Mouse (Mus musculus) hindbrain, embryonic 11.5 days (tissue): ENCODE measurements around the gene Prmt7. TPM values are rescaled to one million over a fixed set of nuclear protein-coding genes. Genes with fewer than 3 reads are reported as not detected.

ENCODE experiments used
- ATAC-seq: fragments of 200-750 bp; cut with Nextera tagmentation; 2 replicates; pipeline ENCODE4 v1.8.0; 2017; ENCODE audit warnings: mild to moderate bottlenecking, moderate TSS enrichment, moderate library complexity; ENCODE audit not compliant: low FRiP score
- DNase-seq: peaks from one replicate; pipeline ENCODE4 v3.0.0-alpha.2; 2015; ENCODE audit warnings: low spot score
- H3K27ac ChIP-seq: fragments of 300-500 bp; sonication (generic); 2 replicates; pipeline ENCODE4 v1.5.1; 2014; ENCODE audit warnings: mild to moderate bottlenecking, low read depth, low read length
- H3K27me3 ChIP-seq: fragments of 300-500 bp; sonication (generic); 2 replicates; pipeline ENCODE4 v1.6.1; 2014; ENCODE audit warnings: mild to moderate bottlenecking, low read length, moderate library complexity, mixed read lengths; ENCODE audit not compliant: control insufficient read depth, insufficient read depth
- H3K36me3 ChIP-seq: fragments of 300-500 bp; sonication (generic); 2 replicates; pipeline ENCODE4 v1.6.1; 2014; ENCODE audit warnings: mild to moderate bottlenecking, low read length, moderate library complexity, mixed read lengths; ENCODE audit not compliant: control insufficient read depth, insufficient read depth
- H3K4me1 ChIP-seq: fragments of 300-500 bp; sonication (generic); replicated peaks from 2 replicates; pipeline ENCODE4 v1.6.1; 2014; ENCODE audit warnings: low read length, mixed read lengths; ENCODE audit not compliant: control insufficient read depth, insufficient read depth
- H3K4me2 ChIP-seq: fragments of 300-500 bp; sonication (generic); replicated peaks from 2 replicates; pipeline ENCODE4 v1.6.1; 2014; ENCODE audit warnings: mild to moderate bottlenecking, low read depth, low read length
- H3K4me3 ChIP-seq: fragments of 300-500 bp; sonication (generic); 2 replicates; pipeline ENCODE4 v1.5.1; 2014; ENCODE audit warnings: low read depth, low read length
- H3K9ac ChIP-seq: fragments of 300-500 bp; sonication (generic); 2 replicates; pipeline ENCODE4 v1.6.1; 2014; ENCODE audit warnings: low read depth, low read length
- H3K9me3 ChIP-seq: fragments of 300-500 bp; sonication (generic); 2 replicates; pipeline ENCODE4 v1.6.1; 2016; ENCODE audit warnings: low read length; ENCODE audit not compliant: control insufficient read depth
- WGBS: fragments of 180-500 bp; shearing (Covaris S2); extraction: QIAGEN DNeasy Blood & Tissue Kit; methylation state at CpG from one replicate; pipeline ENCODE4 v1.1.7; 2014; 5-methylcytosine and 5-hydroxymethylcytosine counted together
- polyA plus RNA-seq: library from polyadenylated mRNA; unstranded; fragments of >200 nt; fragmentation: Nextera tagmentation; extraction: Ambion mirVana; gene quantifications from 2 replicates; pipeline ENCODE4 v1.2.1, GENCODE M21; 2014

The Prmt7 gene
- polyA plus RNA-seq, 1 experiment from 2014 or later: 55.1 TPM

- Histone ChIP-seq H3K4me1 (no peaks in the 10 kb centered on the region), H3K4me2 (no peak overlapping the region), H3K9me3 (no peaks in the 10 kb centered on the region), H3K27me3 (no peaks in the 10 kb centered on the region), H3K4me3 (no peak overlapping the region), H3K9ac (no peak overlapping the region), H3K27ac (no peak overlapping the region), H3K36me3 (no peaks in the 10 kb centered on the region)
- no peak for ATAC-seq
- 41% methylated on average over 4 of the region's 4 CpGs for WGBS
- no peak for DNase-seq
These were observed 70.1 kb downstream of the Prmt7 start for GRCm38 (mm10) chr8:106280844-106281243.

- H3K9me3 ChIP-seq: no peaks in the 10 kb centered on the region
- H3K4me3 ChIP-seq: no peak overlapping the region
- H3K27me3 ChIP-seq: no peaks in the 10 kb centered on the region
- no peak for DNase-seq
- WGBS: 13% methylated on average over 2 of the region's 2 CpGs
- H3K36me3 ChIP-seq: no peaks in the 10 kb centered on the region
- no peak overlapping the region for H3K4me2 ChIP-seq
- H3K27ac ChIP-seq: no peak overlapping the region
- no peak overlapping the region for H3K9ac ChIP-seq
- ATAC-seq: no peak
- H3K4me1 ChIP-seq: no peaks in the 10 kb centered on the region
These were observed 76.7 kb downstream of the Prmt7 start for GRCm38 (mm10) chr8:106287445-106287844.

GRCm38 (mm10) chr8:106288732-106289131, 78.0 kb downstream of the Prmt7 start:
- 21% methylated on average over 3 of the region's 3 CpGs for WGBS
- H3K27ac ChIP-seq: no peak overlapping the region
- no peaks in the 10 kb centered on the region for H3K9me3 ChIP-seq
- no peak overlapping the region for H3K9ac ChIP-seq
- H3K36me3 ChIP-seq: no peaks in the 10 kb centered on the region
- H3K4me2 ChIP-seq: no peak overlapping the region
- no peak overlapping the region for H3K4me3 ChIP-seq
- no peak for DNase-seq
- ATAC-seq: no peak
- no peaks in the 10 kb centered on the region for H3K27me3 ChIP-seq
- H3K4me1 ChIP-seq: no peaks in the 10 kb centered on the region

- H3K9me3 ChIP-seq: no peaks in the 10 kb centered on the region
- 66% methylated on average over 7 of the region's 7 CpGs for WGBS
- H3K4me3 ChIP-seq: no peak overlapping the region
- ATAC-seq (no peak), DNase-seq (no peak)
- H3K27ac ChIP-seq: no peak overlapping the region
- H3K4me1 ChIP-seq: no peaks in the 10 kb centered on the region
- H3K27me3 ChIP-seq: no peaks in the 10 kb centered on the region
- no peak overlapping the region for H3K9ac ChIP-seq
- H3K4me2 ChIP-seq: no peak overlapping the region
- no peaks in the 10 kb centered on the region for H3K36me3 ChIP-seq
These were observed 78.7 kb downstream of the Prmt7 start for GRCm38 (mm10) chr8:106289464-106289863.

GRCm38 (mm10) chr8:106292484-106293396, 82.0 kb downstream of the Prmt7 start:
- no peak for DNase-seq
- Histone ChIP-seq H3K27me3 (no peaks in the 10 kb centered on the region), H3K4me1 (no peaks in the 10 kb centered on the region), H3K4me3 (no peak overlapping the region), H3K4me2 (no peak overlapping the region), H3K36me3 (no peaks in the 10 kb centered on the region), H3K9me3 (no peaks in the 10 kb centered on the region), H3K9ac (no peak overlapping the region), H3K27ac (no peak overlapping the region)
- no peak for ATAC-seq
- 67% methylated on average over 20 of the region's 20 CpGs for WGBS

- no peaks in the 10 kb centered on the region for H3K9me3 ChIP-seq
- H3K27ac ChIP-seq: no peak overlapping the region
- no peaks in the 10 kb centered on the region for H3K36me3 ChIP-seq
- H3K4me3 ChIP-seq: no peak overlapping the region
- no peaks in the 10 kb centered on the region for H3K4me1 ChIP-seq
- H3K27me3 ChIP-seq: no peaks in the 10 kb centered on the region
- no peak overlapping the region for H3K4me2 ChIP-seq
- 80% methylated on average over 5 of the region's 5 CpGs for WGBS
- no peak overlapping the region for H3K9ac ChIP-seq
- DNase-seq (no peak), ATAC-seq (no peak)
These were observed 87.5 kb downstream of the Prmt7 start for GRCm38 (mm10) chr8:106298261-106298660.

- Histone ChIP-seq H3K36me3 (no peaks in the 10 kb centered on the region), H3K4me3 (no peak overlapping the region), H3K27ac (no peak overlapping the region), H3K4me2 (no peak overlapping the region), H3K27me3 (no peaks in the 10 kb centered on the region), H3K9ac (no peak overlapping the region), H3K4me1 (no peaks in the 10 kb centered on the region), H3K9me3 (no peaks in the 10 kb centered on the region)
- 75% methylated on average over 1 of the region's 1 CpGs for WGBS
- ATAC-seq (no peak), DNase-seq (no peak)
These were observed 88.1 kb downstream of the Prmt7 start for GRCm38 (mm10) chr8:106298846-106299245.

- Histone ChIP-seq H3K4me2 (no peak overlapping the region), H3K27me3 (no peaks in the 10 kb centered on the region), H3K9me3 (no peaks in the 10 kb centered on the region), H3K4me1 (no peaks in the 10 kb centered on the region), H3K4me3 (no peak overlapping the region), H3K9ac (no peak overlapping the region), H3K36me3 (no peaks in the 10 kb centered on the region), H3K27ac (no peak overlapping the region)
- no peak for DNase-seq
- WGBS: 87% methylated on average over 3 of the region's 3 CpGs
- no peak for ATAC-seq
These were observed 89.0 kb downstream of the Prmt7 start for GRCm38 (mm10) chr8:106299686-106300085.
